Mouse (Mus musculus) lung, embryonic 15.5 days (tissue): ENCODE results near the gene Myoz1. TPM values are rescaled to one million over a fixed set of nuclear protein-coding genes. Genes with fewer than 3 reads are reported as not detected.

Experiments used
- ATAC-seq: fragments of 200-750 bp; cut with Nextera tagmentation; 2 replicates; pipeline ENCODE4 v1.8.0; 2017; ENCODE audit warnings: moderate number of reproducible peaks, borderline replicate concordance; ENCODE audit not compliant: low FRiP score, low TSS enrichment; ENCODE audit errors: extremely low read depth
- H3K27ac ChIP-seq: fragments of 300-500 bp; sonication (generic); 2 replicates; pipeline ENCODE4 v1.5.1; 2015; ENCODE audit warnings: moderate library complexity, mild to moderate bottlenecking, inconsistent platforms
- H3K27me3 ChIP-seq: fragments of 300-500 bp; sonication (generic); 2 replicates; pipeline ENCODE4 v1.6.1; 2015; ENCODE audit warnings: inconsistent platforms
- H3K36me3 ChIP-seq: fragments of 300-500 bp; sonication (generic); 2 replicates; pipeline ENCODE4 v1.6.1; 2015; ENCODE audit warnings: inconsistent platforms
- H3K4me1 ChIP-seq: fragments of 300-500 bp; sonication (generic); 2 replicates; pipeline ENCODE4 v1.6.1; 2015; ENCODE audit warnings: inconsistent platforms
- H3K4me2 ChIP-seq: fragments of 300-500 bp; sonication (generic); 2 replicates; pipeline ENCODE4 v1.6.1; 2015; ENCODE audit warnings: inconsistent platforms, mild to moderate bottlenecking, moderate library complexity
- H3K4me3 ChIP-seq: fragments of 300-500 bp; sonication (generic); 2 replicates; pipeline ENCODE4 v1.5.1; 2015; ENCODE audit warnings: mild to moderate bottlenecking, inconsistent platforms
- H3K9ac ChIP-seq: fragments of 300-500 bp; sonication (generic); 2 replicates; pipeline ENCODE4 v1.6.1; 2015; ENCODE audit warnings: inconsistent platforms
- H3K9me3 ChIP-seq: fragments of 300-500 bp; sonication (generic); 2 replicates; pipeline ENCODE4 v1.6.1; 2016; ENCODE audit warnings: inconsistent platforms
- WGBS: fragments of 180-500 bp; shearing (Covaris S2); methylation state at CpG from one replicate; pipeline ENCODE4 v1.1.7; 2015; 5-methylcytosine and 5-hydroxymethylcytosine counted together
- microRNA-seq: library from miRNA; unstranded; fragments of <30 nt; microRNA quantifications from one replicate; pipeline ENCODE4, GENCODE M21; 2016
- polyA plus RNA-seq: library from polyadenylated mRNA; unstranded; fragments of >200 nt; fragmentation: Nextera tagmentation; extraction: Ambion mirVana; gene quantifications from 2 replicates; pipeline ENCODE4 v1.2.1, GENCODE M21; 2015

The Myoz1 gene
- polyA plus RNA-seq, 1 experiment from 2014 or later = 0.37 TPM

GRCm38 (mm10) chr14:20609519-20609918, 46.8 kb downstream of the Myoz1 start:
- Histone ChIP-seq H3K9me3 (no peaks in the 10 kb centered on the region), H3K4me2 (no peak overlapping the region), H3K9ac (no peak overlapping the region), H3K27ac (peak overlapping the region; percentile 84; the same call in 1 of the 2 replicates), H3K4me3 (no peak overlapping the region), H3K36me3 (no peaks in the 10 kb centered on the region), H3K27me3 (no peaks in the 10 kb centered on the region), H3K4me1 (peaks cover 22% of the 10 kb centered on the region)
- no peak for ATAC-seq
- 58% methylated on average over 3 of the region's 3 CpGs for WGBS

- Histone ChIP-seq H3K9ac (no peak overlapping the region), H3K36me3 (no peaks in the 10 kb centered on the region), H3K27ac (peak overlapping the region; percentile 65), H3K27me3 (no peaks in the 10 kb centered on the region), H3K4me3 (no peak overlapping the region), H3K4me1 (peaks cover 22% of the 10 kb centered on the region), H3K9me3 (no peaks in the 10 kb centered on the region), H3K4me2 (no peak overlapping the region)
- 60% methylated on average over 9 of the region's 9 CpGs for WGBS
- ATAC-seq = no peak; the same call in 1 of the 2 replicates
Observed at GRCm38 (mm10) chr14:20607396-20608126, 48.8 kb downstream of the Myoz1 start.

GRCm38 (mm10) chr14:20601287-20601686, 55.1 kb downstream of the Myoz1 start:
- no peak overlapping the region for H3K27ac ChIP-seq
- WGBS = 87% methylated on average over 1 of the region's 1 CpGs
- H3K27me3 ChIP-seq = no peaks in the 10 kb centered on the region
- ATAC-seq = no peak
- no peak overlapping the region for H3K4me3 ChIP-seq
- no peaks in the 10 kb centered on the region for H3K9me3 ChIP-seq
- no peaks in the 10 kb centered on the region for H3K36me3 ChIP-seq
- H3K9ac ChIP-seq = no peak overlapping the region
- no peaks in the 10 kb centered on the region for H3K4me1 ChIP-seq
- no peak overlapping the region for H3K4me2 ChIP-seq

- H3K9ac ChIP-seq = no peak overlapping the region
- no peaks in the 10 kb centered on the region for H3K27me3 ChIP-seq
- no peak overlapping the region for H3K4me2 ChIP-seq
- ATAC-seq = no peak
- H3K9me3 ChIP-seq = no peaks in the 10 kb centered on the region
- no peak overlapping the region for H3K27ac ChIP-seq
- no peaks in the 10 kb centered on the region for H3K36me3 ChIP-seq
- H3K4me1 ChIP-seq = no peaks in the 10 kb centered on the region
- H3K4me3 ChIP-seq = no peak overlapping the region
- WGBS = 56% methylated on average over 2 of the region's 2 CpGs
Observed at GRCm38 (mm10) chr14:20600203-20600602, 56.1 kb downstream of the Myoz1 start.

GRCm38 (mm10) chr14:20599542-20599941, 56.8 kb downstream of the Myoz1 start:
- Histone ChIP-seq H3K27ac (no peak overlapping the region), H3K9me3 (no peaks in the 10 kb centered on the region), H3K9ac (no peak overlapping the region), H3K36me3 (no peaks in the 10 kb centered on the region), H3K4me1 (no peaks in the 10 kb centered on the region), H3K4me2 (no peak overlapping the region), H3K27me3 (no peaks in the 10 kb centered on the region), H3K4me3 (no peak overlapping the region)
- no peak for ATAC-seq
- 64% methylated on average over 2 of the region's 2 CpGs for WGBS

Small RNA genes lying within 50 kb of the gene (microRNA-seq; reads per million reads assigned to microRNA genes)
- not detected for gene Mir6946

Other genes with a start within 250 kb of the Myoz1 start
- 1.5 and 1.7 TPM in 2 replicates for gene Cfap70, start 204.3 kb downstream of the Myoz1 start, polyA plus RNA-seq
- 38.8 and 44.7 TPM in 2 replicates for gene Anxa7, start 176.4 kb downstream of the Myoz1 start, polyA plus RNA-seq
- gene Mss51, start 159.6 kb downstream of the Myoz1 start, polyA plus RNA-seq = 0.50 and 0.82 TPM in 2 replicates
- gene Ppp3cb, start 110.0 kb downstream of the Myoz1 start, polyA plus RNA-seq = 41.3 and 41.6 TPM in 2 replicates
- 7.0 and 7.6 TPM in 2 replicates for gene Usp54, start 15.5 kb downstream of the Myoz1 start, polyA plus RNA-seq
- 3.8 and 5.8 TPM in 2 replicates for gene Synpo2l, start 11.8 kb upstream of the Myoz1 start, polyA plus RNA-seq
- 88.2 and 92.8 TPM in 2 replicates for gene Sec24c, start 17.8 kb upstream of the Myoz1 start, polyA plus RNA-seq
- 33.6 and 34.0 TPM in 2 replicates for gene Fut11, start 38.4 kb upstream of the Myoz1 start, polyA plus RNA-seq
- 189 and 191 TPM in 2 replicates for gene Chchd1, start 46.5 kb upstream of the Myoz1 start, polyA plus RNA-seq
- 29.4 and 30.7 TPM in 2 replicates for gene Zswim8, start 51.0 kb upstream of the Myoz1 start, polyA plus RNA-seq
- gene Ndst2, start 78.0 kb upstream of the Myoz1 start, polyA plus RNA-seq = 26.0 and 26.9 TPM in 2 replicates
- 40.8 and 41.2 TPM in 2 replicates for gene Camk2g, start 137.5 kb upstream of the Myoz1 start, polyA plus RNA-seq
- 0.86 and 1.2 TPM in 2 replicates for gene Plau, start 180.1 kb upstream of the Myoz1 start, polyA plus RNA-seq